Mouse (Mus musculus) CD4-positive, CD25-positive, alpha-beta regulatory T cell (primary cell): Measurements from ENCODE around the gene Ddt. TPM values are rescaled to one million over a fixed set of nuclear protein-coding genes. Genes with fewer than 3 reads are reported as not detected.

ENCODE experiments used
- polyA plus RNA-seq: library from polyadenylated mRNA; unstranded; fragments of 100-300 nt; shearing (Covaris generic); gene quantifications from one replicate; pipeline ENCODE4 v1.2.1, GENCODE M21; 2017

Ddt gene
- polyA plus RNA-seq: 61.6 TPM

GRCm38 (mm10) chr10:75772795-75773664, at the start of gene Ddt:
Gene Ddt (minus strand): TSS chr10:75773414.

GRCm38 (mm10) chr10:75822443-75822842, 49.2 kb upstream of the Ddt start, which contains the start of gene Gstt4:
Gene Gstt4 (minus strand): TSS chr10:75822543.

GRCm38 (mm10) chr10:75798176-75798696, 25.0 kb upstream of the Ddt start, which contains the start of gene Gstt1:
Gene Gstt1 (minus strand): TSS chr10:75798584.

GRCm38 (mm10) chr10:75780769-75781578, 7.8 kb upstream of the Ddt start, which contains the start of the genes Gm20441 and Gstt3:
Gene Gm20441 (minus strand): TSS chr10:75780954.
Gene Gstt3 (minus strand): TSS chr10:75781414.

GRCm38 (mm10) chr10:75763682-75764518, 9.3 kb downstream of the Ddt start, which contains the start of gene Cabin1:
Gene Cabin1 (minus strand): TSS chr10:75764341.

Other genes starting within 250 kb of the Ddt start
- gene Lrrc75b, start 213.1 kb downstream of the Ddt start, polyA plus RNA-seq: 0.25 TPM
- gene Ggt1, start 211.8 kb downstream of the Ddt start, polyA plus RNA-seq: 1.8 TPM
- gene Ggt5, start 184.1 kb downstream of the Ddt start, polyA plus RNA-seq: 2.6 TPM
- 10.2 TPM for gene Susd2, start 129.4 kb downstream of the Ddt start, polyA plus RNA-seq
- gene Cabin1, start 9.1 kb downstream of the Ddt start, polyA plus RNA-seq: 52.2 TPM
- gene Gm20441, start 7.5 kb upstream of the Ddt start, polyA plus RNA-seq: not detected
- gene Gstt3, start 8.0 kb upstream of the Ddt start, polyA plus RNA-seq: 4.6 TPM
- 0.17 TPM for gene Gstt1, start 25.2 kb upstream of the Ddt start, polyA plus RNA-seq
- not detected for gene Gstt4, start 49.1 kb upstream of the Ddt start, polyA plus RNA-seq
- gene Gstt2, start 64.0 kb upstream of the Ddt start, polyA plus RNA-seq: 48.5 TPM
- 582 TPM for gene Mif, start 86.8 kb upstream of the Ddt start, polyA plus RNA-seq
- 2.9 TPM for gene Derl3, start 120.0 kb upstream of the Ddt start, polyA plus RNA-seq
- 110 TPM for gene Smarcb1, start 148.2 kb upstream of the Ddt start, polyA plus RNA-seq
- gene Chchd10, start 159.7 kb upstream of the Ddt start, polyA plus RNA-seq: 195 TPM
- gene Mmp11, start 163.1 kb upstream of the Ddt start, polyA plus RNA-seq: 17.6 TPM
- gene Gm867, start 167.3 kb upstream of the Ddt start, polyA plus RNA-seq: 0.19 TPM
- gene Vpreb3, start 169.6 kb upstream of the Ddt start, polyA plus RNA-seq: 1.1 TPM
- gene Gm5134, start 181.1 kb upstream of the Ddt start, polyA plus RNA-seq: 1.8 TPM